Mouse (Mus musculus): ENCODE results near the gene Trp73.

Gene Trp73

GRCm38 (mm10) chr4:154099361-154099760, 40.6 kb downstream of the Trp73 start:
- DNase-seq = no peak

DNA sequence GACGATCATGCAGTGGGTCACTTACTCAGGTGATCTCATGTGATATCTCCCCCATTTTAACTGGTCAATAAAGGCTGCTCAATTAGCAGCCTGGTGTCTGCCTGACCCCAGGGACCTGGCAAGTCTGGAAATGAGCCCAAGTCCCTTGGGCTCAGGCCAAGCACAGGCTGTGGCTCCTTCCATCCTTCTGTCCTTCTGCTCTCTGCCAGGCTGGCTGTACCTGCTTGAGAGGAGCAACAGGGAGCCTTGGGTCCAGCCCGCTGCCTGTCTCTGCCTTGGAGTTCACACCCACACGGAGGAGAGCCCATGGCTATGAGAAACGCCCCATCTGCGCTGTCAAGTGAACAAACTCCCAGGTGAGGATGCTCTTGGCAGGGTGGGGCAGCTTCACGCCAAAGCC, 43.9 kb downstream of the Trp73 start:
- DNase-seq = no peak

DNA sequence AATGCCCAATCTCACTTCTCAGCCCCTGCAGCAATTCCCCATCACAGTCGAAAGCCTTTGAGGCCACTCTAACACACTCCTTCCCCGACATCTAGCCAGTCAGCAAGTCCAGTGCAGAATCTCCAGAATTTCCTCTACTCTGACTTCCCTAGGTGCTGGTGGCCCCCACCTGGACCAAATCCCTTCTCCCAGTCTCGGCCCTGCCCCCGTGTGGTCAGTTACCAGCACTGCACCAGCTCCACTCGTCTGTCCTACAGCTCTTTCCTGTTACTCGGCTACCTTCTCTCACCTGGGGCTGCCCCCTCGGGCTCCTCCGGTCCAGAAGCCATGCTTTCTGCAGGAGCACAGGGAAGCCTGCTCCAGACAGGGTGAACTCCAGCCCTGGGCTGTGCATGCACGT, 46.8 kb downstream of the Trp73 start:
- peak; percentile 61 to 66 for DNase-seq

DNA sequence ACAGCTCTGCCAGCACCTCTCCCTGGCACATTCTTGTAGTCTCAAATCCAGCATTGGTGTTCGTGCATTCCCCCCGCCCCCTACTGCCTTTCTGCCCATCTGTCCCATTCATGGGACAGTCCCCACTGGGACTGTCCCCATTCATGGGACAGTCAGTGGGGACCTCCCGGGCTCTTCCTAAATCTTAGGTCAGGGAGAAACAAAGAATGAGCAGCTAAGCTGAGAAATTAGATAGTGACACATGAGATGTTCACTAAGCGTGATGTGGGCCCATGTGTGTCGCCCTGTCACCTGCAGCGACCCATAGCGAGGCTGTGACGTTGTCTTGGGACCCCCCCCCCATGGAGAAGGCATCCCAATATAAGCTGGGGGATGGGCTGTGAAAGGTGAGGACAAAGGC, 48.7 kb downstream of the Trp73 start:
- DNase-seq = no peak

- no peak for DNase-seq
These were observed 50.8 kb downstream of the Trp73 start for GRCm38 (mm10) chr4:154089205-154089604.

DNA sequence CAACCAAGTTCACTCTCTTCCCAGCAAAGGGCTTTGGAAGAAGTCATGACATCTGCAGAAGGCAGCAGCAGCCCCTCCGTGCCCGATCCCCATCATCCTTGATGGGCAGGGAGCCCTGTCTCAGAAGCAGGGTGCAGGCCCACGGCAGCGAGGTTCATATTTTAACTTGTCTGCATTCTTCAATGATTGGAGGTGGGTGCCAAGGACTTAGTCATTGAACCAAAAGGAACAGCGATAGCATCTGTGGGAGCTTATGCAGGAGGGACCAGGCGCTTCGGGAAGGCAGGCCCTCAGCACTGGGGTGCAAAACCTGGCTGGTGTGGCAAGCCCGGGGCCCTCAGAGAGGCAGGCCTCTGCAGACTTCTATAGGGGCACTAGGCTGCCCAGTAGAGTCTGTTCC, 53.6 kb downstream of the Trp73 start:
- no peak for DNase-seq

GRCm38 (mm10) chr4:154085856-154086255, 54.2 kb downstream of the Trp73 start:
- no peak for DNase-seq

- no peak for DNase-seq
These were observed 58.0 kb downstream of the Trp73 start for GRCm38 (mm10) chr4:154081974-154082373.

- peak; percentile 48 to 73 for DNase-seq
These were observed 59.0 kb downstream of the Trp73 start for GRCm38 (mm10) chr4:154081021-154081420.

GRCm38 (mm10) chr4:154080211-154080610, 59.8 kb downstream of the Trp73 start:
- no peak for DNase-seq

- no peak for DNase-seq
These were observed 68.1 kb downstream of the Trp73 start for GRCm38 (mm10) chr4:154071941-154072340.

GRCm38 (mm10) chr4:154071521-154071920, 68.5 kb downstream of the Trp73 start:
- DNase-seq = no peak

DNA sequence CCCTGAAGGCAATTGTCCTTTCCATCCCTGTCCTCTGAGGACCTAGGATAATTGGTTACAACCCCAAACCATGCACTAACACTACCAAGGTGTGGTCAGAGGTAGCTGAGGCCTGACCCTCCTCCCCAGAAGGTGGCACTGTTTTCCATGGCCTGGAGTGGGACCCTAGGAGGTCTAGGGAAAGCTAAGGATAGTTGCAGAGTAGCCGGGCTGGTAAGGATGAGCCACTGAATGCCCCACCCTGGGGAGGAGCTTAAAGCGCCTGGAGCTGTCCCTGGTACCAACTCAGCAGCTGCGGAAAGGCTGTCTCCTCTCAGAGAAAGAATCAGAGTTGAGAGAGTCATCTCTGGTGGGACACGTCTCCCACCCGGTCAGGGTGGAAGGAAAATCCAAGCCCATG, 69.1 kb downstream of the Trp73 start:
- peak; percentile 77 to 80 for DNase-seq

DNA sequence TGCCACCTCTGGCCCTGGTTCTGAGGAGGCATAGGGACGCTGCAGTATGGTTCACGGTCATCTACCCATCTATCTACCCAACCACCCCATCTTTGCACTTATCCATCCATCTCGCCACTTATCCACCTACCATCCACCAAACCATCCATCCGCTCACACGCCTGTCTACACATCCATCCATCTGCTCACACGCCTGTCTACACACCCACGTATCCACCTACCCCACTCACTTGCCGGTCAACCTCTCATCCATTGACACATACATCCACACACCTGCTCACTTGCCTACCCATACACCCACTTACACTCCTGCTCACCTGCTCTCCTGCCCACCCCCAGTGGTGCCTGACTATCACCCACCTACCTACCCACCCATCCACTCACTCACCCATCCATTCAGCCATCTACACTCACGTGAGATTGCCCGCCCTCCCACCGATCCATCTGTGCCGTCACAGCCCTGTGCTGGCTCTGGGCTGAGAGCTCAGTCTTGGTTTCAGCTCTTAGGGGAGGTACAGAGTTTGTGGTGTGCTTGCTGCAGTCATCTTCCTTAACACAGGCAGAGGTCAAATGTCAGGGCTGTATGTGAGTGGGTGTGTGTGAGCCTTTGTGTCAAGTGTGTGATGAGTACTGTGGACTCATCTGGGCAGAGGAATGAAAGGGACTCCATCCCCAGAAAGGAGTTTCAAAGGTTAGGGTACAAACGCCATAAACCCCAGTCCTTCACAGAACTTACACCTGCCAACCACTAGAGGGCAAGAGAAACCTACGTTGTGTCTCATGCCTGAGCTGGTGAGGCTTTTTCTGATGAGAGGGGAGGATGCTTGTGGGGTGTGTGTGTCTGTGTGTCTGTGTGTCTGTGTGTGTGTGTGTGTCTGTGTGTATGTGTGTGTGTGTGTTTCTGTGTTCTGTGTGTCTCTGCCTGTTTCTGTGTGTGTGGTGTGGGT, 74.9 kb downstream of the Trp73 start:
- peak; percentile 21 to 35 for DNase-seq

GRCm38 (mm10) chr4:154057696-154058095, 82.3 kb downstream of the Trp73 start:
- no peak for DNase-seq

DNA sequence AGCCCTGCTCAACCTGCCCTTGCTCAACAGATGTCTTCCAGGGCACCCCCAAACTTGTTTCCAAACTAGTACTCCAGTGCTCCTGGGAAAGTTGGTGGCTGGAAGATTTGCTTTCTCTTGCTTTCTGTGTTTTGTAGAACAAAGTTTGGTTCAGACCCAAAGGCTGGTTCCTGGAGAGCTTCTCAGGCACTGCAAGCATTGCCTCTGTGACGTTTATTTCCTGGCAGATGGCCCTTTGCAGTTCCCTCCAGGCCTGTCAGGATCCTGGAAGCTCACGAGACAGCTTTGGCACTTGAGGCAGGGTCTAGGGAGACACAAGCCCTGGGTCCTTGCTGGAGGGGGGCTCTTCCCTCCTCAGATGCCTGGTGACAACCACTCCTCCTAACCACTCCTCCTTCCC, 83.3 kb downstream of the Trp73 start:
- DNase-seq = no peak

DNA sequence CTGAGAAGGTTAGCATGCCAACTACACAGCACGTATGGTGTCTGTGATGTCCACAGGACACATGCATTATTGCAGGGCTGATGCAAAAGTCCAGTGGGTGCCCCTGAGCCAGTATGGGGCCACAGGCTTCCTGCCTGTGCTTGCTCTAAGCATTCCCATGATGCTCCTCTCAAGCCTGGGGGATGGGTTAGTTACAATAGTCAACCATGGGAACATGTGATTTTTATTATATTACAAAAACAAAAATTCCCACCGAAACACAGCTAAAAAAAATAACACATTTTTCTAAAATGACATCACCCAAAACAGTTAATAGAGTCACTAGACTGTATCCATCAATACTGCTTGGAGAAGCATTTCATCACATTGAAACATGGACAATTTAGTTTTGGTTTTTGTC, 84.0 kb downstream of the Trp73 start:
- DNase-seq = no peak

- no peak for DNase-seq
These were observed 84.5 kb downstream of the Trp73 start for GRCm38 (mm10) chr4:154055482-154055881.

- no peak for DNase-seq
These were observed 86.9 kb downstream of the Trp73 start for GRCm38 (mm10) chr4:154053065-154053464.

DNA sequence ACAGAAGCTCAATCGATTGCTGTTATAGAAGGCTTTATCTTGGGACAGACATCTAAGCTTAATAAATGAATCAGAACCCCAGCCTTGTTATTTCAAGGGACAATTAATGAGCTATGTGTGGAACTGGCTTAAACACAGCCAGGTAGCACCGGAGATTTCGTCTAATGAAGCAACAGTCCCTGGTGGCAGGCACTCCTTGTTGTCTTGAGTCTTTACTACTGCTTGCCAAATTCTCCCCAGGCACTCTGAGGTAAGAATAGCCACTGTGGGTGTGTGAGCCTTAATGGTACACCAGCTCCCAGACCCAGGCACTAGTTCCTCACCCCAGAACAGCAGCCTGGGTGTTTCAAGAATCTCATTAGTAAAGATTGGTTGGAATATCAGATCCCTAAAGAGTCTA, 88.6 kb downstream of the Trp73 start:
- no peak for DNase-seq

DNA sequence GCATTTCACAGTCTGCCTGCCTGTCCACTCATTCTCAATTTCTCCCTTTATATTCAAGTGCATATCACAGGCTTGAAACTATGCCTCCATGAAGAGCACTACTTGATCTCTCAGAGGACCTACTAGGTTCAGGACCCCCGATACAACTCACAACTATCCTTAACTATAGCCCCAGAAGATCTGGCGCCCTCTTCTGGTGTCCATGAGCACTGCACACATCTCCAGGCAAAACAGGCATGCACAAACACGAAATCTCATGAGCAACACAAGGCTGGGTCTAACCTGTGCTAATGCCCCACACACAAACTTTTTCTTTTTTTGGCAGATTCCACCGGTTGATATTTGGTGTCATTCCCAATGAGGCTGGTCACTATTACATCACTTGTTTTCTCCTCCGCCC, 94.2 kb downstream of the Trp73 start:
- no peak for DNase-seq

DNA sequence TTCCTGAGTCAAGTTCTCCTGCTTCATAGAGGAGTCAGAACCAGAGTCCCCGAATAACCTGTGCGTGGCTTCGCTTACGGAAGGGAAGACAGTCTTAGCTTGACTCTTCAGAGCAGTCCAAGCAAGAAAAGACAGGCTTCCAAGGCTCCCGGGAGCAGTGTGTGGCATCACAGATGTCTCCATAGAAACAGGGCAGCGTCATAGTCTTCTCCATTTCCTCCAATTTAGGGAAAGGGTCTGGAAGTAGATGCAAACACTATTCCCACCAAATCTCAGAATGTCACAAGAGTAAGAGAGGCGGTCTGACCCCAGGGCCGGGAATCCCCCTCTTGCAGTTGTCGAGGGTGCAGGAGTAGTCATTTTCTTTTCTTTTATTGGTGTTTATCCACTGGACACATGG, 97.4 kb downstream of the Trp73 start, which contains the start of gene Ccdc27:
Ccdc27 (minus strand) TSS at position 101 of the 400 bp plus-strand sequence.
- no peak for DNase-seq

GRCm38 (mm10) chr4:154037123-154037522, 102.9 kb downstream of the Trp73 start:
- DNase-seq = peak; percentile 39 to 52

DNA sequence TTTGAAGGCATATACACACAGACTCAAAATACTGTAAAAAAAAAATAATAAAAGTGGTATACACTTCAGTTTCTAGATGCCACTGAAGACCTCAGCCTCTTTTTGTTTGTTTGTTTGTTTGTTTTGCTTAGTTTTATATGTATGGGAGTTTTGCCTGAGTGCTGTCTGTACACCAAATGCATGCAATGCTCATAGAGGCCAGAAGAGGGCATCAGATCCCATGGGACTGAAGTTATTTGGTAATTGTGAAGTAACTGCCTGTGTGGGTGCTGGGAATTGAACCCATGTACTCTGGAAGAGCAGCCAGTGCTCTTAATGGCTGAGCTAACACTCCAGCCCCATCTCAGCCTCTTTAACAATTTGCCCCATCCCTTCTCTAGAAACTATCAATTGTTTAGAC, 111.4 kb downstream of the Trp73 start:
- peak in 1 of 2 experiments; percentile 48 for DNase-seq

DNA sequence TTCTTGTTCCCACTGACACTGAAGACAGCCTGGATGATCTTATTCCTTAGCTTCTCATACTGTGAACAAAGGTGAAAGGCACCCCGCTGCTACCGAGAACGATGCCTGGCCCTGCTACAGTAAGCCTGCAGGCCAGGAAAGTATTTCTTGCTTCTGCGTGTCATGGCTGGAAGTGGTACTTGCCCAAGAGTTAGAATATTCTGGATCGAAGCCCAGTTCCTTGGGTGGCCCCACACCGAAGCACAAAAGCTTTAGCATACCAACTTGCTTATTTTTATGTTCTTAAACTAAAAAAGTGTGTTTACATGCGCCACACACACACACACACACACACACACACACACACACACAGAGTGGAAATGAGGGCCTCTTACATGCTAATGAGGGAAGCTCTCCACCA, 111.9 kb downstream of the Trp73 start:
- DNase-seq = no peak

Data from kidney, postnatal 4 days (tissue).